Mouse (Mus musculus) liver, postnatal 0 days (tissue): ENCODE measurements around the gene Tmem45b. TPM values are rescaled to one million over a fixed set of nuclear protein-coding genes. Genes with fewer than 3 reads are reported as not detected.

ENCODE experiments used
- ATAC-seq: fragments of 200-750 bp; cut with Nextera tagmentation; 2 replicates; pipeline ENCODE4 v1.8.0; 2017; ENCODE audit warnings: mild to moderate bottlenecking, moderate library complexity
- DNase-seq: peaks from one replicate; pipeline ENCODE4 v3.0.0-alpha.2; 2016
- H3K27ac ChIP-seq: fragments of 300-500 bp; sonication (generic); 2 replicates; pipeline ENCODE4 v1.5.1; 2014; ENCODE audit warnings: antibody characterized with exemption, moderate library complexity, mild to moderate bottlenecking, low read depth
- H3K27me3 ChIP-seq: fragments of 300-500 bp; sonication (generic); 2 replicates; pipeline ENCODE4 v1.6.1; 2014; ENCODE audit warnings: low read length, control low read depth, mixed read lengths; ENCODE audit not compliant: insufficient read depth
- H3K36me3 ChIP-seq: fragments of 300-500 bp; sonication (generic); replicated peaks from 2 replicates; pipeline ENCODE4 v1.6.1; 2014; ENCODE audit warnings: mild to moderate bottlenecking, control low read depth, low read length, moderate library complexity, mixed read lengths; ENCODE audit not compliant: insufficient read depth
- H3K4me1 ChIP-seq: fragments of 300-500 bp; sonication (generic); 2 replicates; pipeline ENCODE4 v1.6.1; 2014; ENCODE audit warnings: antibody characterized with exemption, mild to moderate bottlenecking, control low read depth; ENCODE audit not compliant: insufficient read depth
- H3K4me2 ChIP-seq: fragments of 300-500 bp; sonication (generic); 2 replicates; pipeline ENCODE4 v1.6.1; 2014; ENCODE audit warnings: low read depth, mild to moderate bottlenecking, low read length, moderate library complexity, mixed read lengths
- H3K4me3 ChIP-seq: fragments of 300-500 bp; sonication (generic); 2 replicates; pipeline ENCODE4 v1.5.1; 2014; ENCODE audit warnings: low read depth, low read length
- H3K9ac ChIP-seq: fragments of 300-500 bp; sonication (generic); replicated peaks from 2 replicates; pipeline ENCODE4 v1.6.1; 2014; ENCODE audit warnings: mild to moderate bottlenecking, moderate library complexity
- H3K9me3 ChIP-seq: fragments of 300-500 bp; sonication (generic); 2 replicates; pipeline ENCODE4 v1.6.1; 2016; ENCODE audit warnings: mild to moderate bottlenecking, control low read depth, low read length, mixed read lengths
- CTCF ChIP-seq: sonication (generic); IDR thresholded peaks from 2 replicates; pipeline ENCODE4 v1.5.1; 2016; ENCODE audit warnings: antibody characterized with exemption, low read depth
- EP300 ChIP-seq: IDR thresholded peaks from 2 replicates; pipeline ENCODE4 v1.6.1; 2016; ENCODE audit warnings: antibody characterized with exemption, low read depth, mild to moderate bottlenecking
- WGBS: fragments of 180-500 bp; shearing (Covaris S2); extraction: QIAGEN DNeasy Blood & Tissue Kit; methylation state at CpG from one replicate; pipeline ENCODE4 v1.1.7; 2014; ENCODE audit not compliant: insufficient replicate concordance; 5-methylcytosine and 5-hydroxymethylcytosine counted together
- polyA plus RNA-seq: library from polyadenylated mRNA; unstranded; fragments of >200 nt; fragmentation: Nextera tagmentation; extraction: Ambion mirVana; gene quantifications from 2 replicates; pipeline ENCODE4 v1.2.1, GENCODE M21; 2015

The Tmem45b gene
- polyA plus RNA-seq, 1 experiment from 2014 or later, result 0.09 TPM

- Histone ChIP-seq H3K27ac (no peak overlapping the region), H3K36me3 (no peaks in the 10 kb centered on the region), H3K9ac (no peak overlapping the region), H3K4me3 (no peak overlapping the region), H3K27me3 (no peaks in the 10 kb centered on the region), H3K4me2 (no peak overlapping the region), H3K4me1 (no peaks in the 10 kb centered on the region), H3K9me3 (no peaks in the 10 kb centered on the region)
- DNase-seq (no peak), ATAC-seq (no peak)
- TF ChIP-seq EP300, result no peak
- WGBS, result 71% methylated on average over 7 of the region's 7 CpGs
Observed at GRCm38 (mm10) chr9:31449145-31449772, 15.0 kb downstream of the Tmem45b start.

GRCm38 (mm10) chr9:31444236-31444635, 20.0 kb downstream of the Tmem45b start:
- no peaks in the 10 kb centered on the region for H3K36me3 ChIP-seq
- no peak overlapping the region for H3K9ac ChIP-seq
- no peaks in the 10 kb centered on the region for H3K4me1 ChIP-seq
- DNase-seq (no peak), ATAC-seq (no peak)
- H3K27ac ChIP-seq, result no peak overlapping the region
- no peaks in the 10 kb centered on the region for H3K27me3 ChIP-seq
- WGBS, result 80% methylated on average over 8 of the region's 8 CpGs
- H3K4me3 ChIP-seq, result no peak overlapping the region
- H3K9me3 ChIP-seq, result no peaks in the 10 kb centered on the region
- TF ChIP-seq CTCF, result no peak
- TF ChIP-seq EP300, result no peak
- no peak overlapping the region for H3K4me2 ChIP-seq

- TF ChIP-seq EP300, result no peak
- no peak for TF ChIP-seq CTCF
- no peaks in the 10 kb centered on the region for H3K27me3 ChIP-seq
- no peak overlapping the region for H3K4me3 ChIP-seq
- DNase-seq, result no peak
- no peaks in the 10 kb centered on the region for H3K9me3 ChIP-seq
- 85% methylated on average over 3 of the region's 3 CpGs for WGBS
- H3K36me3 ChIP-seq, result no peaks in the 10 kb centered on the region
- H3K9ac ChIP-seq, result no peak overlapping the region
- ATAC-seq, result no peak
- no peak overlapping the region for H3K4me2 ChIP-seq
- H3K4me1 ChIP-seq, result no peaks in the 10 kb centered on the region
- no peak overlapping the region for H3K27ac ChIP-seq
Observed at GRCm38 (mm10) chr9:31441487-31441886, 22.8 kb downstream of the Tmem45b start.

DNA sequence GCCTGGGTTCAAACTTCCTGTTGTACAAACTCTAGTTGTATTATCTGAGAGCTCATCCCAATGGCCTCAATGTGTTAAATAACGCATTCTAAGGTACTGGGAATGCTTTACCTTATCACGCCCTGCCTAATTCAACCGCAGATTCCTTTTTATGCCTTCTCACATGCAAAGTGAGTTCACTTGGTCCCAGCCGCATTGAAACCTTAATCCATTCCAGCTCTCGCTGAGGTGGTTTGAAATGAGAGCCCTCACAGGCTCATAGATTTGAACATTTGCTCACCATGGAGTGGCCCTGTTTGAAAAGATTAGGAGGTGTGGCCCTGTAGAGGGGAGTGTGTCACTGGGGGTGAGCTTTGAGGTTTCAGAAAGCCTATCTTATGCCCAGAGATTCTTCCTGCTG, 23.9 kb downstream of the Tmem45b start:
- 83% methylated on average over 5 of the region's 5 CpGs for WGBS
- H3K9ac ChIP-seq, result no peak overlapping the region
- no peaks in the 10 kb centered on the region for H3K36me3 ChIP-seq
- ATAC-seq (no peak), DNase-seq (no peak)
- no peak overlapping the region for H3K4me2 ChIP-seq
- no peak overlapping the region for H3K27ac ChIP-seq
- no peak overlapping the region for H3K4me3 ChIP-seq
- H3K9me3 ChIP-seq, result no peaks in the 10 kb centered on the region
- H3K27me3 ChIP-seq, result no peaks in the 10 kb centered on the region
- no peaks in the 10 kb centered on the region for H3K4me1 ChIP-seq
- TF ChIP-seq CTCF, result no peak
- TF ChIP-seq EP300, result no peak

- H3K9ac ChIP-seq, result no peak overlapping the region
- no peaks in the 10 kb centered on the region for H3K9me3 ChIP-seq
- 68% methylated on average over 5 of the region's 6 CpGs for WGBS
- H3K4me2 ChIP-seq, result no peak overlapping the region
- no peaks in the 10 kb centered on the region for H3K36me3 ChIP-seq
- H3K4me3 ChIP-seq, result no peak overlapping the region
- no peaks in the 10 kb centered on the region for H3K27me3 ChIP-seq
- TF ChIP-seq CTCF (no peak), EP300 (no peak)
- H3K4me1 ChIP-seq, result no peaks in the 10 kb centered on the region
- DNase-seq, result no peak
- ATAC-seq, result no peak
- H3K27ac ChIP-seq, result no peak overlapping the region
Observed at GRCm38 (mm10) chr9:31439341-31439740, 24.9 kb downstream of the Tmem45b start.

- H3K4me3 ChIP-seq, result no peak overlapping the region
- no peaks in the 10 kb centered on the region for H3K36me3 ChIP-seq
- no peak for DNase-seq
- H3K9ac ChIP-seq, result no peak overlapping the region
- WGBS, result 72% methylated on average over 5 of the region's 5 CpGs
- ATAC-seq, result no peak
- no peaks in the 10 kb centered on the region for H3K27me3 ChIP-seq
- no peaks in the 10 kb centered on the region for H3K9me3 ChIP-seq
- no peaks in the 10 kb centered on the region for H3K4me1 ChIP-seq
- H3K4me2 ChIP-seq, result no peak overlapping the region
- no peak for TF ChIP-seq CTCF
- TF ChIP-seq EP300, result no peak
- no peak overlapping the region for H3K27ac ChIP-seq
Observed at GRCm38 (mm10) chr9:31438834-31439233, 25.4 kb downstream of the Tmem45b start.

GRCm38 (mm10) chr9:31437861-31438260, 26.4 kb downstream of the Tmem45b start:
- TF ChIP-seq EP300 (no peak), CTCF (no peak)
- Histone ChIP-seq H3K27me3 (no peaks in the 10 kb centered on the region), H3K9ac (no peak overlapping the region), H3K4me3 (no peak overlapping the region), H3K9me3 (no peaks in the 10 kb centered on the region), H3K4me2 (no peak overlapping the region), H3K27ac (no peak overlapping the region), H3K36me3 (no peaks in the 10 kb centered on the region), H3K4me1 (no peaks in the 10 kb centered on the region)
- ATAC-seq (no peak), DNase-seq (no peak)
- WGBS, result 77% methylated on average over 6 of the region's 7 CpGs
